Mouse (Mus musculus): ENCODE results near the gene Srpk2.

DNA sequence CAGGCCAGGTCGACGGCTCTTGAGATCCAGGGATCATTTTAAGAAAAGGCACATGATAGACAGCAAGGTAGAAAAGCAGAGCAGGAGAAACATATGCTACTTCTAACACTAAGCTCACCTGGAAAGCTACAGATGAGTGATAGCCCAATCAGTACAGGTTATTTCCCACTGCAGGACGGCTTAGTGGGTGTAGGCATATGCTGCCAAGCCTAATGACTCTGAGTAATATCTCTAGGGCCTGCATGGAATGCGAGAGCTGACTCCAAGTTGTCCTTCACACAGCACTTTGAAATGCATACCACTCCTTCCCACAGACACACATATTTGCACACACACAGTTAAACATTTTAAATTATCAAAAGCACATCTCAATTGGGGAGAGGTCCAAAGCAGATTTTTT, 195.2 kb downstream of the Srpk2 start:
- TF ChIP-seq CTCF (IDR thresholded peaks at IDR 0.05; ENCODE audit: low read depth), result no peak
- no peak for TF ChIP-seq EP300 (optimal IDR thresholded peaks at IDR 0.05)
